Mouse (Mus musculus) monocyte, adult 59 days (primary cell): ENCODE results near the gene Gal3st1. TPM values are rescaled to one million over a fixed set of nuclear protein-coding genes. Genes with fewer than 3 reads are reported as not detected.

Experiments used
- total RNA-seq, 2 experiments: library from RNA; stranded (reverse); gene quantifications; one replicate each; pipeline ENCODE4 v1.2.4; 2023

Gene Gal3st1
- total RNA-seq = not detected

GRCm38 (mm10) chr11:3983291-3983862 is at the start of gene Gal3st1:
Gene Gal3st1 (plus strand): TSS chr11:3983636.

GRCm38 (mm10) chr11:3963610-3964415 is 19.6 kb upstream of the Gal3st1 start, which contains the start of gene Pes1:
Gene Pes1 (plus strand): TSS chr11:3963975.

GRCm38 (mm10) chr11:3976678-3977077 is 6.8 kb upstream of the Gal3st1 start, which contains the start of gene 4930556J24Rik:
Gene 4930556J24Rik (minus strand): TSS chr11:3976778.

GRCm38 (mm10) chr11:4031126-4031941 is 47.9 kb downstream of the Gal3st1 start, which contains the start of gene Sec14l4:
Gene Sec14l4 (plus strand): TSS chr11:4031462.

Other genes with a start within 250 kb of the Gal3st1 start
- not detected for gene Osbp2, start 119.7 kb upstream of the Gal3st1 start, total RNA-seq
- gene 4921536K21Rik, start 88.5 kb upstream of the Gal3st1 start, total RNA-seq = 1 to 10 TPM; 1.3 to 1.9 TPM
- gene Dusp18, start 88.4 kb upstream of the Gal3st1 start, total RNA-seq = 10 to 100 TPM; 10.5 to 11.7 TPM
- 10 to 100 TPM; 27.1 to 29.5 TPM for gene Slc35e4, start 69.0 kb upstream of the Gal3st1 start, total RNA-seq
- 100 to 1,000 TPM; 108 to 152 TPM for gene Tcn2, start 51.5 kb upstream of the Gal3st1 start, total RNA-seq
- 10 to 100 TPM; 62.3 to 64.0 TPM for gene Pes1, start 19.7 kb upstream of the Gal3st1 start, total RNA-seq
- gene 4930556J24Rik, start 6.9 kb upstream of the Gal3st1 start, total RNA-seq = not detected
- gene Sec14l4, start 47.8 kb downstream of the Gal3st1 start, total RNA-seq = not detected
- not detected for gene Sec14l3, start 81.2 kb downstream of the Gal3st1 start, total RNA-seq
- under 1 TPM; 0.47 to 0.88 TPM for gene Mtfp1, start 111.8 kb downstream of the Gal3st1 start, total RNA-seq
- under 1 TPM in 1 of 2 experiments, not detected in 1; 0.33 TPM for gene Sec14l2, start 139.8 kb downstream of the Gal3st1 start, total RNA-seq
- gene Rnf215, start 151.6 kb downstream of the Gal3st1 start, total RNA-seq = 10 to 100 TPM; 21.5 to 30.7 TPM
- 1 to 10 TPM; 1.0 to 1.1 TPM for gene Ccdc157, start 176.7 kb downstream of the Gal3st1 start, total RNA-seq
- 10 to 100 TPM; 29.3 to 31.8 TPM for gene Sf3a1, start 176.7 kb downstream of the Gal3st1 start, total RNA-seq
- 10 to 100 TPM; 36.5 to 38.7 TPM for gene Tbc1d10a, start 203.2 kb downstream of the Gal3st1 start, total RNA-seq
- gene Castor1, start 234.6 kb downstream of the Gal3st1 start, total RNA-seq = 1 to 10 TPM; 2.6 to 4.3 TPM